Mouse (Mus musculus) intestine, embryonic 14.5 days (tissue): ENCODE measurements around the gene Col18a1. TPM values are rescaled to one million over a fixed set of nuclear protein-coding genes. Genes with fewer than 3 reads are reported as not detected.

ENCODE experiments used
- ATAC-seq: fragments of 200-750 bp; cut with Nextera tagmentation; replicated peaks from 2 replicates; pipeline ENCODE4 v1.8.0; 2017; ENCODE audit warnings: low read depth, moderate number of reproducible peaks, moderate TSS enrichment, moderate library complexity; ENCODE audit not compliant: low FRiP score, low TSS enrichment
- DNase-seq: peaks from one replicate; pipeline ENCODE4 v3.0.0-alpha.2; 2018; ENCODE audit warnings: low spot score
- H3K27ac ChIP-seq: fragments of 300-500 bp; sonication (generic); 2 replicates; pipeline ENCODE4 v1.5.1; 2014; ENCODE audit warnings: low read depth, mild to moderate bottlenecking, control low read depth
- H3K27me3 ChIP-seq: fragments of 300-500 bp; sonication (generic); replicated peaks from 2 replicates; pipeline ENCODE4 v1.6.1; 2014; ENCODE audit warnings: low read length, control low read depth; ENCODE audit not compliant: control insufficient read depth, insufficient read depth
- H3K36me3 ChIP-seq: fragments of 300-500 bp; sonication (generic); 2 replicates; pipeline ENCODE4 v1.6.1; 2014; ENCODE audit warnings: low read length, control low read depth; ENCODE audit not compliant: control insufficient read depth, insufficient read depth
- H3K4me1 ChIP-seq: fragments of 300-500 bp; sonication (generic); replicated peaks from 2 replicates; pipeline ENCODE4 v1.6.1; 2014; ENCODE audit warnings: low read length, control low read depth, mixed read lengths; ENCODE audit not compliant: control insufficient read depth, insufficient read depth
- H3K4me2 ChIP-seq: fragments of 300-500 bp; sonication (generic); 2 replicates; pipeline ENCODE4 v1.6.1; 2014; ENCODE audit warnings: low read length
- H3K4me3 ChIP-seq: fragments of 300-500 bp; sonication (generic); 2 replicates; pipeline ENCODE4 v1.5.1; 2014; ENCODE audit warnings: low read depth, low read length, control low read depth, mixed read lengths
- H3K9ac ChIP-seq: fragments of 300-500 bp; sonication (generic); 2 replicates; pipeline ENCODE4 v1.6.1; 2014; ENCODE audit warnings: mild to moderate bottlenecking, low read length
- H3K9me3 ChIP-seq: fragments of 300-500 bp; sonication (generic); 2 replicates; pipeline ENCODE4 v1.6.1; 2016; ENCODE audit warnings: low read length, control low read depth; ENCODE audit not compliant: control insufficient read depth
- WGBS: fragments of 180-500 bp; shearing (Covaris S2); extraction: QIAGEN DNeasy Blood & Tissue Kit; methylation state at CpG from one replicate; pipeline ENCODE4 v1.1.7; 2014; 5-methylcytosine and 5-hydroxymethylcytosine counted together
- polyA plus RNA-seq: library from polyadenylated mRNA; unstranded; fragments of >200 nt; fragmentation: Nextera tagmentation; extraction: Ambion mirVana; gene quantifications from 2 replicates; pipeline ENCODE4 v1.2.1, GENCODE M21; 2014

The Col18a1 gene
- polyA plus RNA-seq, 1 experiment from 2014 or later, result 58.2 TPM

- no peak overlapping the region for H3K27ac ChIP-seq
- H3K9ac ChIP-seq, result no peak overlapping the region
- no peaks in the 10 kb centered on the region for H3K36me3 ChIP-seq
- ATAC-seq (no peak), DNase-seq (no peak)
- no peak overlapping the region for H3K4me2 ChIP-seq
- H3K27me3 ChIP-seq, result no peaks in the 10 kb centered on the region
- no peak overlapping the region for H3K4me3 ChIP-seq
- H3K9me3 ChIP-seq, result no peaks in the 10 kb centered on the region
- no peaks in the 10 kb centered on the region; the same call in none of the 2 replicates for H3K4me1 ChIP-seq
These were observed 101.7 kb downstream of the Col18a1 start for GRCm38 (mm10) chr10:77064659-77065058.

- whole genome bisulfite sequencing, result 95% methylated on average over 3 of the region's 3 CpGs
These were observed 102.1 kb downstream of the Col18a1 start for GRCm38 (mm10) chr10:77064239-77064638.

GRCm38 (mm10) chr10:77062393-77063010 is 103.8 kb downstream of the Col18a1 start:
- no peak overlapping the region for H3K4me3 ChIP-seq
- no peak overlapping the region for H3K9ac ChIP-seq
- no peak overlapping the region for H3K27ac ChIP-seq
- H3K36me3 ChIP-seq, result no peaks in the 10 kb centered on the region
- no peaks in the 10 kb centered on the region for H3K9me3 ChIP-seq
- no peak for ATAC-seq
- H3K4me2 ChIP-seq, result no peak overlapping the region
- WGBS, result 63% methylated on average over 11 of the region's 11 CpGs
- no peaks in the 10 kb centered on the region for H3K27me3 ChIP-seq
- H3K4me1 ChIP-seq, result no peaks in the 10 kb centered on the region; the same call in none of the 2 replicates
- DNase-seq, result no peak

More at GRCm38 (mm10) chr10:77064239-77064638, 102.1 kb downstream of the Col18a1 start:
- H3K4me1 ChIP-seq, result no peaks in the 10 kb centered on the region; the same call in none of the 2 replicates
- H3K9ac ChIP-seq, result no peak overlapping the region
- DNase-seq (no peak), ATAC-seq (no peak)
- no peak overlapping the region for H3K4me2 ChIP-seq
- no peak overlapping the region for H3K27ac ChIP-seq
- no peaks in the 10 kb centered on the region for H3K27me3 ChIP-seq
- no peaks in the 10 kb centered on the region for H3K9me3 ChIP-seq
- no peaks in the 10 kb centered on the region for H3K36me3 ChIP-seq
- H3K4me3 ChIP-seq, result no peak overlapping the region

- no peaks in the 10 kb centered on the region for H3K27me3 ChIP-seq
- no peak overlapping the region for H3K4me3 ChIP-seq
- ATAC-seq, result no peak
- no peaks in the 10 kb centered on the region for H3K9me3 ChIP-seq
- H3K4me1 ChIP-seq, result no peaks in the 10 kb centered on the region; the same call in none of the 2 replicates
- no peaks in the 10 kb centered on the region for H3K36me3 ChIP-seq
- DNase-seq, result no peak
- H3K4me2 ChIP-seq, result no peak overlapping the region
- 63% methylated on average over 3 of the region's 3 CpGs for WGBS
- H3K27ac ChIP-seq, result no peak overlapping the region
- no peak overlapping the region for H3K9ac ChIP-seq
These were observed 104.9 kb downstream of the Col18a1 start for GRCm38 (mm10) chr10:77061426-77061825.

GRCm38 (mm10) chr10:77056768-77057167 is 109.6 kb downstream of the Col18a1 start:
- WGBS, result 77% methylated on average over 10 of the region's 10 CpGs
- H3K9ac ChIP-seq, result no peak overlapping the region
- DNase-seq (no peak), ATAC-seq (no peak)
- no peaks in the 10 kb centered on the region for H3K27me3 ChIP-seq
- no peak overlapping the region for H3K4me3 ChIP-seq
- no peaks in the 10 kb centered on the region for H3K9me3 ChIP-seq
- peaks cover 9% of the 10 kb centered on the region; the same call in 1 of the 2 replicates for H3K36me3 ChIP-seq
- no peak overlapping the region for H3K4me2 ChIP-seq
- no peak overlapping the region for H3K27ac ChIP-seq
- no peaks in the 10 kb centered on the region; the same call in 1 of the 2 replicates for H3K4me1 ChIP-seq

GRCm38 (mm10) chr10:77048606-77049005 is 117.7 kb downstream of the Col18a1 start:
- Histone ChIP-seq H3K4me2 (no peak overlapping the region), H3K36me3 (peaks cover 45% of the 10 kb centered on the region), H3K27ac (no peak overlapping the region), H3K4me1 (no peaks in the 10 kb centered on the region), H3K27me3 (no peaks in the 10 kb centered on the region), H3K4me3 (no peak overlapping the region), H3K9me3 (no peaks in the 10 kb centered on the region), H3K9ac (no peak overlapping the region)
- no peak for DNase-seq
- no peak for ATAC-seq
- 86% methylated on average over 3 of the region's 3 CpGs for whole genome bisulfite sequencing

- Histone ChIP-seq H3K4me1 (no peaks in the 10 kb centered on the region), H3K27me3 (no peaks in the 10 kb centered on the region), H3K9ac (no peak overlapping the region), H3K4me3 (no peak overlapping the region), H3K36me3 (peaks cover 49% of the 10 kb centered on the region), H3K4me2 (no peak overlapping the region), H3K9me3 (no peaks in the 10 kb centered on the region), H3K27ac (no peak overlapping the region)
- no peak for ATAC-seq
- no peak for DNase-seq
- WGBS, result 79% methylated on average over 4 of the region's 4 CpGs
These were observed 118.2 kb downstream of the Col18a1 start for GRCm38 (mm10) chr10:77048196-77048595.

- no peak overlapping the region for H3K4me3 ChIP-seq
- peaks cover 45% of the 10 kb centered on the region for H3K36me3 ChIP-seq
- no peaks in the 10 kb centered on the region for H3K9me3 ChIP-seq
- ATAC-seq (no peak), DNase-seq (no peak)
- H3K27me3 ChIP-seq, result no peaks in the 10 kb centered on the region
- peaks cover 18% of the 10 kb centered on the region for H3K4me1 ChIP-seq
- no peak overlapping the region for H3K27ac ChIP-seq
- H3K4me2 ChIP-seq, result no peak overlapping the region
- H3K9ac ChIP-seq, result no peak overlapping the region
- WGBS, result 86% methylated on average over 8 of the region's 8 CpGs
These were observed 127.7 kb downstream of the Col18a1 start for GRCm38 (mm10) chr10:77038579-77039174.

GRCm38 (mm10) chr10:77035487-77035886 is 130.9 kb downstream of the Col18a1 start:
- no peaks in the 10 kb centered on the region for H3K27me3 ChIP-seq
- H3K36me3 ChIP-seq, result peaks cover 22% of the 10 kb centered on the region
- WGBS, result 72% methylated on average over 6 of the region's 6 CpGs
- H3K4me1 ChIP-seq, result peaks cover 19% of the 10 kb centered on the region
- ATAC-seq (no peak), DNase-seq (no peak)
- H3K9ac ChIP-seq, result no peak overlapping the region; the same call in 1 of the 2 replicates
- H3K4me3 ChIP-seq, result no peak overlapping the region
- H3K4me2 ChIP-seq, result no peak overlapping the region
- no peak overlapping the region for H3K27ac ChIP-seq
- H3K9me3 ChIP-seq, result no peaks in the 10 kb centered on the region
